Mouse (Mus musculus): ENCODE data around the gene Cfap61. TPM values are rescaled to one million over a fixed set of nuclear protein-coding genes. Genes with fewer than 3 reads are reported as not detected.

The Cfap61 gene
- total RNA-seq, 1 experiment from 2014 or later = not detected

GRCm38 (mm10) chr2:146100489-146101060, 166.0 kb downstream of the Cfap61 start:
- no peak for ATAC-seq (replicated peaks in 1 of 2; ENCODE audit: insufficient read depth in 1 of 2, low FRiP score in 2 of 2, low TSS enrichment in 1 of 2, low read depth in 1 of 2, poor library complexity in 2 of 2, severe bottlenecking in 2 of 2)

- ATAC-seq (replicated peaks in 1 of 2; ENCODE audit: insufficient read depth in 1 of 2, low FRiP score in 2 of 2, low TSS enrichment in 1 of 2, low read depth in 1 of 2, poor library complexity in 2 of 2, severe bottlenecking in 2 of 2) = no peak
Observed at GRCm38 (mm10) chr2:146102600-146102999, 168.0 kb downstream of the Cfap61 start.

GRCm38 (mm10) chr2:146105341-146105740, 170.8 kb downstream of the Cfap61 start:
- no peak for ATAC-seq (replicated peaks in 1 of 2; ENCODE audit: insufficient read depth in 1 of 2, low FRiP score in 2 of 2, low TSS enrichment in 1 of 2, low read depth in 1 of 2, poor library complexity in 2 of 2, severe bottlenecking in 2 of 2)

- no peak for ATAC-seq (replicated peaks in 1 of 2; ENCODE audit: insufficient read depth in 1 of 2, low FRiP score in 2 of 2, low TSS enrichment in 1 of 2, low read depth in 1 of 2, poor library complexity in 2 of 2, severe bottlenecking in 2 of 2)
Observed at GRCm38 (mm10) chr2:146107980-146108379, 173.4 kb downstream of the Cfap61 start.

- no peak for ATAC-seq (replicated peaks in 1 of 2; ENCODE audit: insufficient read depth in 1 of 2, low FRiP score in 2 of 2, low TSS enrichment in 1 of 2, low read depth in 1 of 2, poor library complexity in 2 of 2, severe bottlenecking in 2 of 2)
Observed at GRCm38 (mm10) chr2:146109921-146110320, 175.3 kb downstream of the Cfap61 start.

- peak; percentile 60 to 68; a peak in 3 of 4 replicates for ATAC-seq (replicated peaks in 1 of 2; ENCODE audit: insufficient read depth in 1 of 2, low FRiP score in 2 of 2, low TSS enrichment in 1 of 2, low read depth in 1 of 2, poor library complexity in 2 of 2, severe bottlenecking in 2 of 2)
Observed at GRCm38 (mm10) chr2:146116282-146116681, 181.7 kb downstream of the Cfap61 start.

GRCm38 (mm10) chr2:146116726-146117125, 182.1 kb downstream of the Cfap61 start:
- peak in 1 of 2 experiments; percentile 25; a peak in 1 of 4 replicates for ATAC-seq (replicated peaks in 1 of 2; ENCODE audit: insufficient read depth in 1 of 2, low FRiP score in 2 of 2, low TSS enrichment in 1 of 2, low read depth in 1 of 2, poor library complexity in 2 of 2, severe bottlenecking in 2 of 2)

- ATAC-seq (replicated peaks in 1 of 2; ENCODE audit: insufficient read depth in 1 of 2, low FRiP score in 2 of 2, low TSS enrichment in 1 of 2, low read depth in 1 of 2, poor library complexity in 2 of 2, severe bottlenecking in 2 of 2) = no peak
Observed at GRCm38 (mm10) chr2:146117191-146117914, 182.8 kb downstream of the Cfap61 start.

- ATAC-seq (replicated peaks in 1 of 2; ENCODE audit: insufficient read depth in 1 of 2, low FRiP score in 2 of 2, low TSS enrichment in 1 of 2, low read depth in 1 of 2, poor library complexity in 2 of 2, severe bottlenecking in 2 of 2) = no peak
Observed at GRCm38 (mm10) chr2:146117915-146118403, 183.4 kb downstream of the Cfap61 start.

- no peak for ATAC-seq (replicated peaks in 1 of 2; ENCODE audit: insufficient read depth in 1 of 2, low FRiP score in 2 of 2, low TSS enrichment in 1 of 2, low read depth in 1 of 2, poor library complexity in 2 of 2, severe bottlenecking in 2 of 2)
Observed at GRCm38 (mm10) chr2:146121551-146121950, 187.0 kb downstream of the Cfap61 start.

GRCm38 (mm10) chr2:146125129-146125528, 190.5 kb downstream of the Cfap61 start:
- no peak for ATAC-seq (replicated peaks in 1 of 2; ENCODE audit: insufficient read depth in 1 of 2, low FRiP score in 2 of 2, low TSS enrichment in 1 of 2, low read depth in 1 of 2, poor library complexity in 2 of 2, severe bottlenecking in 2 of 2)

- ATAC-seq (replicated peaks in 1 of 2; ENCODE audit: insufficient read depth in 1 of 2, low FRiP score in 2 of 2, low TSS enrichment in 1 of 2, low read depth in 1 of 2, poor library complexity in 2 of 2, severe bottlenecking in 2 of 2) = no peak
Observed at GRCm38 (mm10) chr2:146128622-146129021, 194.0 kb downstream of the Cfap61 start.

GRCm38 (mm10) chr2:146130514-146130913, 195.9 kb downstream of the Cfap61 start:
- ATAC-seq (replicated peaks in 1 of 2; ENCODE audit: insufficient read depth in 1 of 2, low FRiP score in 2 of 2, low TSS enrichment in 1 of 2, low read depth in 1 of 2, poor library complexity in 2 of 2, severe bottlenecking in 2 of 2) = no peak

- ATAC-seq (replicated peaks in 1 of 2; ENCODE audit: insufficient read depth in 1 of 2, low FRiP score in 2 of 2, low TSS enrichment in 1 of 2, low read depth in 1 of 2, poor library complexity in 2 of 2, severe bottlenecking in 2 of 2) = no peak
Observed at GRCm38 (mm10) chr2:146134275-146134674, 199.7 kb downstream of the Cfap61 start.

- ATAC-seq (replicated peaks in 1 of 2; ENCODE audit: insufficient read depth in 1 of 2, low FRiP score in 2 of 2, low TSS enrichment in 1 of 2, low read depth in 1 of 2, poor library complexity in 2 of 2, severe bottlenecking in 2 of 2) = no peak
Observed at GRCm38 (mm10) chr2:146140711-146141110, 206.1 kb downstream of the Cfap61 start.

GRCm38 (mm10) chr2:146147306-146147705, 212.7 kb downstream of the Cfap61 start:
- ATAC-seq (replicated peaks in 1 of 2; ENCODE audit: insufficient read depth in 1 of 2, low FRiP score in 2 of 2, low TSS enrichment in 1 of 2, low read depth in 1 of 2, poor library complexity in 2 of 2, severe bottlenecking in 2 of 2) = no peak

GRCm38 (mm10) chr2:146147801-146148200, 213.2 kb downstream of the Cfap61 start:
- ATAC-seq (replicated peaks in 1 of 2; ENCODE audit: insufficient read depth in 1 of 2, low FRiP score in 2 of 2, low TSS enrichment in 1 of 2, low read depth in 1 of 2, poor library complexity in 2 of 2, severe bottlenecking in 2 of 2) = no peak

GRCm38 (mm10) chr2:146149206-146149974, 214.8 kb downstream of the Cfap61 start:
- no peak for ATAC-seq (replicated peaks in 1 of 2; ENCODE audit: insufficient read depth in 1 of 2, low FRiP score in 2 of 2, low TSS enrichment in 1 of 2, low read depth in 1 of 2, poor library complexity in 2 of 2, severe bottlenecking in 2 of 2)

All from hematopoietic stem cell, adult 5-6 weeks (primary cell).